Mouse (Mus musculus) brain, embryonic 14.5 days (tissue): ENCODE measurements around the gene Ccdc93.

ENCODE experiments used
- CTCF ChIP-seq: fragments of 200-500 bp; IDR thresholded peaks from 2 replicates; pipeline ENCODE4 v1.5.1; 2012; ENCODE audit warnings: inconsistent platforms, mild to moderate bottlenecking, moderate library complexity, borderline replicate concordance; ENCODE audit not compliant: insufficient read depth, insufficient read length; ENCODE audit errors: extremely low read depth
- POLR2A ChIP-seq: fragments of 200-500 bp; IDR thresholded peaks from 2 replicates; pipeline ENCODE4 v1.6.1; 2012; ENCODE audit warnings: mild to moderate bottlenecking, inconsistent platforms, borderline replicate concordance; ENCODE audit not compliant: poor library complexity, insufficient read depth, insufficient read length, severe bottlenecking; ENCODE audit errors: extremely low read depth

GRCm38 (mm10) chr1:121511966-121512365, 81.1 kb downstream of the Ccdc93 start:
- TF ChIP-seq POLR2A, result no peak
- no peak for TF ChIP-seq CTCF
